Mouse (Mus musculus) cerebellum, adult 18-20 months (tissue): ENCODE measurements around the gene Olfr629.
"Not testable (repeated sequence)": the region's sequence is repeated elsewhere in the genome, so short reads cannot be mapped to it uniquely, and the experiment has no call there.

Experiments used
- DNase-seq, 2 experiments: peaks; one replicate each; pipeline ENCODE4 v3.0.0; 2021

The Olfr629 gene

DNA sequence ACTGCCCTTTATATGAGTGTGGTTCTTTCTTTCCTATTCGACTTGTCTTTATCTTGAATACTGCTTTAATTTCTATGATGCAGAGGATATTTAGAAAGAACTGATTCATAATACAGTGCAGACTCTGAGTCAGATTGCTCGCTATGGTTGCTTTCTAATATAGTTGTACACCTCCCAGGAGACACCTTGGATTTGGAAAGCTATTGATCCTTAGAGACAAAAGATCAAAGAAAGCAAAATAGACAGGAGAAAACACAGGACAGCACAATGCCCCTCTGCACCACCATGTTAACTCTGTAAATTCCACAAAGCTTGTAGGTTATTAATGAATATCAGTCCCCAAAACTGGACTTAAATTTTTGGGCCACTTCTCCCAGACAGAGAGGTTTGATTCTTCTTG lies at the start of gene Olfr629:
TSS of gene Olfr629 (minus strand) at position 101 of the 400 bp plus-strand sequence.
- DNase-seq: no peak

DNA sequence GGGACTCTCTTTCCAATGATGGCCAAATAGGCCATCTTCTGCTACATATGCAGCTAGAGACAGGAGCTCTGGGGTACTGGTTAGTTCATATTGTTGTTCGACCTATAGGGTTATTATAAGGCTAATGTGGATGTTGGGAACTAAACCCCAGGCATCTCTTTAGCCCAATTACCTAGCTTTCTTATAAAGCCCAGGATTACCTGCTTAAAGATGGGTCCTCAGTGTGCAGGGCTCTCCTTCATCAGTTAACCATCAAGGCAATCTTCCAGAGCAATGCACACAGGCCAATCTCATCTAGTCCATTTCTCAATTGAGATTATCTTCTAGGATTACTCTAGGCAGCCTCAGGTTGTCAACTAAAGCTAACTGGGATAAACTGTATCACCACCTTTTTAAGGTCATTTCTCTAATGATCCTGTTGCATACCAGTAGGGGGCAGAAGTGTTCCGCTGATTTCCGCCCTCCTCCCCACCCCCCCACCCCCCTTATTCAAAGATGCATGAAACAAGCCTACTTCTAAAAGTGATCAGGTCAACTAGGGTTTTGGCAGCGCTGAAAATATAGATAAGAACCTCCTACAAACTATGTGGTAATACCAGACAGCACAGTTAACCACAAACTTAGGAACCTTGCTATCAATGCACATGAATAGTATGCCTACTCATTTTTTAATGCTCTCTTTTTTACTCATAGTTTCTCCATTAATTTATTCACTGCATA lies 48.1 kb upstream of the Olfr629 start:
- DNase-seq: no peak

DNA sequence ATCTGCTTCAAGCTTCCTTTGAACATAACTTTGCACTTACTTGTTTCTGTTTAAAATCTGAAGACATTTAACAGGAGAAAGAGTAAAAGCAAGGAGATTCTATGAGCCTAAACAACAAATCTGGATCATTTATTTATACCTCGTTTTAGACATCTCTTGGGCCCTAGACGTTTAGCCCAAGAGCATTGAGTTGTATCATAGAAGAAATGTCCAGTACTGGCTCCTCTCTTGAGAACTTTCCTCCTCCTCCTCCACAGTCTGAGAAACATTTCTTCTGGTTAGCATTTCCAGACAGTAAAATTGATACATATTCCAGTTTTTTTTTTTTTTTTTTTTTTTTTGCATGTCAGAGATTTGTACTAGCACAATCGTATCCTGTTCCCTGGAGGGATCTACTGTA lies 47.0 kb upstream of the Olfr629 start, which contains the start of gene Olfr67:
TSS of gene Olfr67 (minus strand) at position 101 of the 400 bp plus-strand sequence.
- no peak for DNase-seq

DNA sequence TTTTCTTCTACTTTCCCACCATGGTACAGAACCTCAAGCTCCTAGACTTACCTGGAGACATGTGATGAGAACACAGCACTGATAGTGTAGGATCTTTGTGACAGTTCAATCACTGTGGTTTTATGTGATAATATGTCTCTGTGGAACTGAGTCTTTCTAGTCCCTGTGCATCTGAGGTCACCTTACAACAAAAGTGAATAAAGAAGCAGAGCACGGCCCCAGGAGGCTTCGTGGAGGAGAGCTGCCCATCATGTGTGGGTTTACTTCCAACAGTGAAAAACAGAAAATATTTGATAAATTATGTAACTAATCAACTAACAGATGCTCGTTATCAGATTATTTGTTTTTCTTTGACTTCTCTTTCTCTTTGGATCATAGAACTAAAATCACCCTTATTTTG lies 34.9 kb upstream of the Olfr629 start, which contains the start of gene Olfr68:
TSS of gene Olfr68 (minus strand) at position 101 of the 400 bp plus-strand sequence.
- no peak for DNase-seq

DNA sequence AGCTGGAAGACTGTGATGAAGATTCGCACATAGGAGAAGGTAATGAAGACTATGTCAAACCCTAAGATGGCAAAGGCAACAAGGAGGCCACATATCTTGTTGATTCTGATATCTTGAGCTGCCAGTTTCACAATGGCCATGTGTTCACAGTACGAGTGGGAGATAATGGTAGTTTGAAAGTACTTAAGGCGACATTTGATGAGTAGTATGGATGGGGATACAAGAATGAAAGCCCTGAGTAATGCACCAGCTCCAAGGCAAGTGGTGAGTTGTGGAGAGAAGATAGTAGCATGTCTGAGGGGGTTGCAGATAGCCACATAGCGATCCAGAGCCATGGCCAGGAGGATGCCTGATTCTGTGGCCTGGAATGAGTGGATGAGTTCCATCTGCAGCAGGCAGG lies 32.9 kb upstream of the Olfr629 start:
- DNase-seq: not testable (repeated sequence)

DNA sequence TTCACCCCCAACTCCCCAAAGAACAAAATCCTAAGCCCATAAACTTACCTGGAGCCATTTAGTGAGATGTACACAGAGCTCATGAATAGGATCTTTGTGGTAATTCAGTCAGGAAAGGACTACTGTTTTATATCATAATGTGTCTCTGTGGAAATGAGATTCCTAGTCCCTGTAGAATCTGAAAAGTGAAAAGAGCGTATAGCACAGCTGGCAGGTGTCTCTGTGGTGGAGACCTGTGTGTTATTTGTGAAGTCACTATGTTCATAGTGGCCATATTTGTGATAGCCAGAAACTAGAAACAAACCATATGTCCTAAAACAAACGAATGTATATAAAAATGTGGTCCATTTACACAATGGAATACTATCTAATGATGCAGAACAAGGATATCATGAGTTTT lies 26.8 kb upstream of the Olfr629 start, which contains the start of gene Olfr69:
TSS of gene Olfr69 (minus strand) at position 101 of the 400 bp plus-strand sequence.
- DNase-seq: no peak

DNA sequence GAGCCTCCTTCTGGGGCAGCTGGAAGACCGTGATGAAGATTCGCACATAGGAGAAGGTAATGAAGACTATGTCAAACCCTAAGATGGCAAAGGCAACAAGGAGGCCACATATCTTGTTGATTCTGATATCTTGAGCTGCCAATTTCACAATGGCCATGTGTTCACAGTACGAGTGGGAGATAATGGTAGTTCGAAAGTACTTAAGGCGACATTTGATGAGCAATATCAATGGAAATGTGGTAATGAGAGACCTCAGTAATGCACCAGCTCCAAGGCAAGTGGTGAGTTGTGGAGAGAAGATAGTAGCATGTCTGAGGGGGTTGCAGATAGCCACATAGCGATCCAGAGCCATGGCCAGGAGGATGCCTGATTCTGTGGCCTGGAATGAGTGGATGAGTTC lies 22.9 kb upstream of the Olfr629 start:
- DNase-seq: not testable (repeated sequence)

DNA sequence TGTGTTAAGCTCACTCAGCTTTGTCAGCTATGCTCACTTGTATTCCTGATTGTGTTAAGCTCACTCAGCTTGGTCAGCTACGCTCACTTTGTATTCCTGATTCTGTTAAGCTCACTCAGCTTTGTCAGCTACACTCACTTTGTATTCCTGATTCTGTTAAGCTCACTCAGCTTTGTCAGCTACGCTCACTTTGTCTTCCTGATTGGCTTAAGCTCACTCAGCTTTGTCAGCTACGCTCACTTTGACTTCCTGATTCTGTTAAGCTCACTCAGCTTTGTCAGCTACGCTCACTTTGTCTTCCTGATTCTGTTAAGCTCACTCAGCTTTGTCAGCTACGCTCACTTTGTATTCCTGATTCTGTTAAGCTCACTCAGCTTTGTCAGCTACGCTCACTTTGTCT lies 17.5 kb upstream of the Olfr629 start:
- DNase-seq: not testable (repeated sequence)

DNA sequence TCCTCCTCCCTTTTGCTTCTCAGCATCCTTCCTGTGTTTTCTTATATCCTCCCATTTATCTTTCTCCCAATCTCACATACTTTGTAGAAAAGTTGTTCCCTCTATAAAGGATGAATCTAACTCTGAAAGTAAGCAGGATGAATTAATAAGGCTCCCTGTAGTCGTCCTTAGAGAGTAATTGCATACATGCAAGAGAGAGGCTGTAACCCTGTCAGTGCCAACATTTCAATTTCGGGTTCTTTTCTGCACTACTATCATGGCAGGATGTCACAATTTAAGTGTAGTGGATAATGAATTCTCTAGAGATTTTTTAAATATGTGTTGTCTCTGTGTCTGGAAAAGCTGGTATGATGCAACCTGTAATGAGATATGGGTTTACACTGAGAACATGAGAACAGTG lies 12.5 kb upstream of the Olfr629 start, which contains the start of gene Olfr630:
TSS of gene Olfr630 (minus strand) at position 101 of the 400 bp plus-strand sequence.
- DNase-seq: no peak

DNA sequence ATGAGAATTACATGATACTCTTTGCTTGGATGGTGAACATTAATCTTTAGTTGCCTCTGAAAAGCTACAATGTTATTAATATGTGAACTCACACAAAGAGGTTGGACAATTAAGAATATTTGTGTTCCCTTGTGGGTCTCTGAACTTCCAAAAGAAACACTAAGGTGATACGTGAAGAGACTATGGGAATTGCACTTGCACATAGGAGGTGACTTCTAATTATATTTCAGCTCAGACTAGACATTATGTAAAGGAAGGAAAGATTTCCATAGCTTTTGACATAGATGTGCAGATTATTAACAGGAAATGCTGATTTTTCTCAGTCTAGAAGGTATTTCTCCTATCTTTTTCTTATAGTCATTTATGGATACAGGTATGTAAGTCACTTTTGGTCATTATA lies 14.7 kb downstream of the Olfr629 start, which contains the start of gene Olfr628:
TSS of gene Olfr628 (plus strand) at position 301 of the 400 bp plus-strand sequence.
- DNase-seq: no peak

DNA sequence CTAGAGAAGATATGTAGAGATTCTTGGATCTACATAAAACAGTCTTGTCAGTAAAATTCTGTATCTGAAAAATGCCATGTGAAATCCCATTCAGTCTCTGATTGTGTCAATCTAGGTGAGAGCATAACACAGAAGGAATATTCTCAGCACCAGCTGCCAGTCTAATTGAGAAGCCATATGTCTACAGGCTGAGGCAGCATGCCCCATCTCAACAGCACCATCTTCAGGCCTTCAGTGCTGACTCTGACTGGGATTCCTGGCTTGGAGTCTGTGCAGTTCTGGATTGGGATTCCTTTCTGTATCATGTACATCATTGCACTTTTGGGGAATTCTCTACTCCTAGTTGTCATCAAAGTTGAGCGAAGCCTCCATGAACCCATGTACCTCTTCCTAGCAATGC lies 28.3 kb downstream of the Olfr629 start:
- DNase-seq: not testable (repeated sequence)

DNA sequence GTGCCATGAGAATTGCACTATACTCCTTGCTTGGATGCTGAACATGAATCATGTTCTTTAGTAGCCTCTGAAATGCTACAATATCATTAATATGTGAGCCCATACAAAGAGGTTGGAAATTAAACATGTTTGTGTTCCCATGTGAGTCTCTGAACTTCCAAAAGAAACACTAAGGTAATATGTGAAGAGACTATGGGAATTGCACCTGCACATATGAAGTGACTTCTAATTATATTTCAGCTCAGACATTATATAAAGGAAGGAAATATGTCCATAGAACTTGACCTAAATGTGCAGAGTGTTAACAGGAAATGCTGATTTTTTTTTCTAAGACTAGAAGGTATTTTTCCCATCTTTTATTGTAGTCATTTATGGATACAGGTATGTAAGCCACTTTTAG lies 30.4 kb downstream of the Olfr629 start, which contains the start of gene Olfr243:
TSS of gene Olfr243 (plus strand) at position 301 of the 400 bp plus-strand sequence.
- no peak for DNase-seq

DNA sequence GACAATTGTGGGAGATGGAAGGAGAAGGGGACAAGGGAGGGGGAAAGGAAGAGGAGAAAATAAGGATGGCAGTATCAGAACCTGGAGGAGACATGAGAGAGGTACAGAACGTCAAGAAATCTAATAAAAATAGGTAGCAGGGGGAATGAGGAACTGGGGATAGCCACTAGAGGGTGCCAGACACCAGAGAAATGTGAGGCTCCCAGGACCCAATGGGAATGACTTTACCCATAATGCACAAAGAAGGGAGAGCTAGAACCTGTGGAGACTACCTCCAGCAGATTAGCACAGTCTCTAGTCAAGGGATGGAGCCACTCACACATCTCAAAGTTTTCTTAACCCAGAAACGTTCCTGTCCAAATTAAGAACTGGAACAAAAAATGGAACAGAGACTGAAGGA lies 32.7 kb downstream of the Olfr629 start:
- no peak for DNase-seq

DNA sequence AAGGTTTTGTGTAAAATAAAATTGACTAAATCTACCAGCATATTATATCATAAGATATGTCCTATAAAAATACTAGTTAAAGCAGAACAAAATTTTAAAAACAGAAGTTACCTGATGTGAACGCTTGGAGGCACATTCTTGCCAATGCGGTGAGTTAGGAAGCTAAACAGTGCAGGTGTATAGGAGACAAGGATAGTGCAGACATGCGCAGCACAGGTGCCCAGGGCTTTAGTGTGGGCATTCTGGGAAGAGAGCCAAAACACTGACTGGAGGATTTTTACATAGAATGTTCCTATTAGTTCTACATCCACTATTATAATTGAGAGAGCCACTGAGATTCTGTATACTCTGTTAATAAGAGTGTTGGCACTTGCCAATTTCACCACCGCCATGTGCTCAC lies 45.3 kb downstream of the Olfr629 start:
- DNase-seq: no peak
